Mouse (Mus musculus) midbrain, embryonic 16.5 days (tissue): ENCODE results near the gene Spns2. TPM values are rescaled to one million over a fixed set of nuclear protein-coding genes. Genes with fewer than 3 reads are reported as not detected.
A peak's percentile ranks its signal among the peaks of the same experiment; 100 is the strongest.

ENCODE experiments used
- ATAC-seq: fragments of 200-750 bp; cut with Nextera tagmentation; 2 replicates; pipeline ENCODE4 v1.8.0; 2017; ENCODE audit warnings: moderate TSS enrichment
- H3K27ac ChIP-seq: fragments of 300-500 bp; sonication (generic); 2 replicates; pipeline ENCODE4 v1.5.1; 2014; ENCODE audit warnings: mild to moderate bottlenecking, low read length, mixed read lengths
- H3K27me3 ChIP-seq: fragments of 300-500 bp; sonication (generic); 2 replicates; pipeline ENCODE4 v1.6.1; 2014; ENCODE audit warnings: low read depth, low read length, mixed read lengths; ENCODE audit not compliant: control insufficient read depth, insufficient read depth
- H3K36me3 ChIP-seq: fragments of 300-500 bp; sonication (generic); 2 replicates; pipeline ENCODE4 v1.6.1; 2014; ENCODE audit warnings: mild to moderate bottlenecking, low read length, moderate library complexity, mixed read lengths; ENCODE audit not compliant: control insufficient read depth, insufficient read depth
- H3K4me1 ChIP-seq: fragments of 300-500 bp; sonication (generic); 2 replicates; pipeline ENCODE4 v1.6.1; 2014; ENCODE audit warnings: mild to moderate bottlenecking, low read length, mixed read lengths; ENCODE audit not compliant: control insufficient read depth, insufficient read depth
- H3K4me2 ChIP-seq: fragments of 300-500 bp; sonication (generic); 2 replicates; pipeline ENCODE4 v1.6.1; 2014; ENCODE audit warnings: mild to moderate bottlenecking, low read length, mixed read lengths
- H3K4me3 ChIP-seq: fragments of 300-500 bp; sonication (generic); 2 replicates; pipeline ENCODE4 v1.5.1; 2014; ENCODE audit warnings: low read depth, mild to moderate bottlenecking, low read length, moderate library complexity, mixed read lengths
- H3K9ac ChIP-seq: fragments of 300-500 bp; sonication (generic); 2 replicates; pipeline ENCODE4 v1.6.1; 2014; ENCODE audit warnings: low read depth, low read length, mixed read lengths
- H3K9me3 ChIP-seq: fragments of 300-500 bp; sonication (generic); replicated peaks from 2 replicates; pipeline ENCODE4 v1.6.1; 2014; ENCODE audit warnings: mild to moderate bottlenecking, low read length, mixed read lengths; ENCODE audit not compliant: control insufficient read depth, poor library complexity, severe bottlenecking
- WGBS: fragments of 180-500 bp; shearing (Covaris S2); extraction: QIAGEN DNeasy Blood & Tissue Kit; methylation state at CpG from one replicate; pipeline ENCODE4 v1.1.7; 2014; 5-methylcytosine and 5-hydroxymethylcytosine counted together
- polyA plus RNA-seq: library from polyadenylated mRNA; unstranded; fragments of >200 nt; fragmentation: Nextera tagmentation; extraction: Ambion mirVana; gene quantifications from 2 replicates; pipeline ENCODE4 v1.2.1, GENCODE M21; 2015

Gene Spns2
- polyA plus RNA-seq, 1 experiment from 2014 or later = 6.8 TPM

- Histone ChIP-seq H3K36me3 (no peaks in the 10 kb centered on the region), H3K4me1 (no peaks in the 10 kb centered on the region), H3K27ac (no peak overlapping the region), H3K9ac (no peak overlapping the region), H3K4me2 (no peak overlapping the region), H3K9me3 (no peaks in the 10 kb centered on the region), H3K4me3 (no peak overlapping the region), H3K27me3 (no peaks in the 10 kb centered on the region)
- no peak for ATAC-seq
- WGBS = 32% methylated on average over 8 of the region's 8 CpGs
Measured at GRCm38 (mm10) chr11:72418227-72418626, 71.5 kb downstream of the Spns2 start.

GRCm38 (mm10) chr11:72417376-72417775 is 72.3 kb downstream of the Spns2 start:
- Histone ChIP-seq H3K4me2 (no peak overlapping the region), H3K4me1 (no peaks in the 10 kb centered on the region), H3K27ac (no peak overlapping the region), H3K27me3 (no peaks in the 10 kb centered on the region; the same call in 1 of the 2 replicates), H3K9ac (no peak overlapping the region), H3K4me3 (no peak overlapping the region), H3K36me3 (no peaks in the 10 kb centered on the region), H3K9me3 (no peaks in the 10 kb centered on the region)
- ATAC-seq = no peak
- 6% methylated on average over 4 of the region's 4 CpGs for WGBS

- no peak overlapping the region for H3K4me3 ChIP-seq
- H3K9ac ChIP-seq = no peak overlapping the region
- ATAC-seq = no peak
- no peak overlapping the region for H3K27ac ChIP-seq
- no peak overlapping the region for H3K4me2 ChIP-seq
- 95% methylated on average over 5 of the region's 5 CpGs for WGBS
- peaks cover 3% of the 10 kb centered on the region; the same call in 1 of the 2 replicates for H3K4me1 ChIP-seq
- peaks cover 5% of the 10 kb centered on the region; the same call in 1 of the 2 replicates for H3K27me3 ChIP-seq
- no peaks in the 10 kb centered on the region for H3K36me3 ChIP-seq
- no peaks in the 10 kb centered on the region for H3K9me3 ChIP-seq
Measured at GRCm38 (mm10) chr11:72416666-72417065, 73.0 kb downstream of the Spns2 start.

GRCm38 (mm10) chr11:72415155-72415554 is 74.5 kb downstream of the Spns2 start:
- 86% methylated on average over 8 of the region's 8 CpGs for WGBS
- no peak overlapping the region for H3K27ac ChIP-seq
- H3K9me3 ChIP-seq = no peaks in the 10 kb centered on the region
- no peak overlapping the region for H3K9ac ChIP-seq
- H3K36me3 ChIP-seq = no peaks in the 10 kb centered on the region
- ATAC-seq = no peak
- peaks cover 5% of the 10 kb centered on the region; the same call in 1 of the 2 replicates for H3K27me3 ChIP-seq
- H3K4me1 ChIP-seq = peaks cover 10% of the 10 kb centered on the region
- H3K4me2 ChIP-seq = no peak overlapping the region
- no peak overlapping the region for H3K4me3 ChIP-seq

GRCm38 (mm10) chr11:72413601-72414190 is 76.0 kb downstream of the Spns2 start:
- H3K36me3 ChIP-seq = no peaks in the 10 kb centered on the region
- no peak overlapping the region for H3K4me3 ChIP-seq
- peaks cover 10% of the 10 kb centered on the region for H3K4me1 ChIP-seq
- no peak overlapping the region for H3K9ac ChIP-seq
- ATAC-seq = no peak
- H3K9me3 ChIP-seq = no peaks in the 10 kb centered on the region
- H3K27ac ChIP-seq = no peak overlapping the region
- 72% methylated on average over 5 of the region's 5 CpGs for WGBS
- H3K4me2 ChIP-seq = no peak overlapping the region
- H3K27me3 ChIP-seq = peaks cover 5% of the 10 kb centered on the region; the same call in 1 of the 2 replicates

GRCm38 (mm10) chr11:72413016-72413415 is 76.7 kb downstream of the Spns2 start:
- 79% methylated on average over 7 of the region's 7 CpGs for WGBS
- Histone ChIP-seq H3K36me3 (no peaks in the 10 kb centered on the region), H3K27me3 (peaks cover 5% of the 10 kb centered on the region; the same call in 1 of the 2 replicates), H3K27ac (no peak overlapping the region), H3K9ac (no peak overlapping the region), H3K4me2 (no peak overlapping the region), H3K4me1 (peaks cover 10% of the 10 kb centered on the region), H3K9me3 (no peaks in the 10 kb centered on the region), H3K4me3 (no peak overlapping the region)
- ATAC-seq = no peak

GRCm38 (mm10) chr11:72411945-72412344 is 77.8 kb downstream of the Spns2 start:
- Histone ChIP-seq H3K27ac (no peak overlapping the region), H3K9me3 (no peaks in the 10 kb centered on the region), H3K4me3 (peak overlapping the region; percentile 62), H3K4me2 (peak overlapping the region; percentile 72), H3K27me3 (peaks cover 5% of the 10 kb centered on the region; the same call in 1 of the 2 replicates), H3K4me1 (peaks cover 10% of the 10 kb centered on the region), H3K9ac (peak overlapping the region; percentile 66), H3K36me3 (no peaks in the 10 kb centered on the region)
- no peak for ATAC-seq
- WGBS = 32% methylated on average over 9 of the region's 9 CpGs

GRCm38 (mm10) chr11:72411093-72411921 is 78.4 kb downstream of the Spns2 start, which contains the start of gene Smtnl2:
TSS of gene Smtnl2 (minus strand) at chr11:72411713.
- Histone ChIP-seq H3K4me3 (peak within 1 kb of the TSS; percentile 62), H3K36me3 (no peaks in the 10 kb centered on the region), H3K27me3 (peaks cover 5% of the 10 kb centered on the region; the same call in 1 of the 2 replicates), H3K27ac (peak within 1 kb of the TSS; percentile 13), H3K9me3 (no peaks in the 10 kb centered on the region), H3K4me2 (peak within 1 kb of the TSS; percentile 72), H3K9ac (peak within 1 kb of the TSS; percentile 66), H3K4me1 (peaks cover 10% of the 10 kb centered on the region)
- peak; percentile 91 for ATAC-seq
- WGBS = under 1% methylated on average over 78 of the region's 86 CpGs
